Mouse (Mus musculus) ES-Bruce4 (cell line): ENCODE results near the gene Gpx3.

ENCODE experiments used
- CTCF ChIP-seq: IDR thresholded peaks from one replicate; pipeline ENCODE4 v1.8.1; 2011; ENCODE audit warnings: low read depth, low read length
- EP300 ChIP-seq: IDR thresholded peaks from 2 replicates; pipeline ENCODE4 v1.6.1; 2011; ENCODE audit warnings: low read depth, low read length; ENCODE audit not compliant: insufficient read depth
- POLR2A ChIP-seq: IDR thresholded peaks from one replicate; pipeline ENCODE4 v1.8.1; 2011; ENCODE audit warnings: low read length; ENCODE audit not compliant: insufficient read depth

- TF ChIP-seq CTCF (no peak), EP300 (no peak), POLR2A (no peak)
Observed at GRCm38 (mm10) chr11:54932540-54932939, 30.3 kb downstream of the Gpx3 start.
